Mouse (Mus musculus) midbrain, embryonic 15.5 days (tissue): ENCODE results near the gene Pax4. TPM values are rescaled to one million over a fixed set of nuclear protein-coding genes. Genes with fewer than 3 reads are reported as not detected.

Experiments
- ATAC-seq: fragments of 200-750 bp; cut with Nextera tagmentation; replicated peaks from 2 replicates; pipeline ENCODE4 v1.8.0; 2017; ENCODE audit warnings: moderate TSS enrichment
- H3K27ac ChIP-seq: fragments of 300-500 bp; sonication (generic); 2 replicates; pipeline ENCODE4 v1.5.1; 2015; ENCODE audit warnings: mild to moderate bottlenecking, inconsistent platforms
- H3K27me3 ChIP-seq: fragments of 300-500 bp; sonication (generic); replicated peaks from 2 replicates; pipeline ENCODE4 v1.6.1; 2015; ENCODE audit warnings: inconsistent platforms
- H3K36me3 ChIP-seq: fragments of 300-500 bp; sonication (generic); replicated peaks from 2 replicates; pipeline ENCODE4 v1.6.1; 2015; ENCODE audit warnings: inconsistent platforms
- H3K4me1 ChIP-seq: fragments of 300-500 bp; sonication (generic); 2 replicates; pipeline ENCODE4 v1.6.1; 2015; ENCODE audit warnings: inconsistent platforms
- H3K4me2 ChIP-seq: fragments of 300-500 bp; sonication (generic); 2 replicates; pipeline ENCODE4 v1.6.1; 2015; ENCODE audit warnings: inconsistent platforms, mild to moderate bottlenecking, moderate library complexity
- H3K4me3 ChIP-seq: fragments of 300-500 bp; sonication (generic); 2 replicates; pipeline ENCODE4 v1.5.1; 2015; ENCODE audit warnings: mild to moderate bottlenecking, inconsistent platforms
- H3K9ac ChIP-seq: fragments of 300-500 bp; sonication (generic); 2 replicates; pipeline ENCODE4 v1.6.1; 2015; ENCODE audit warnings: mild to moderate bottlenecking, inconsistent platforms
- H3K9me3 ChIP-seq: fragments of 300-500 bp; sonication (generic); 2 replicates; pipeline ENCODE4 v1.6.1; 2016; ENCODE audit warnings: inconsistent platforms
- WGBS: fragments of 180-500 bp; shearing (Covaris S2); methylation state at CpG from one replicate; pipeline ENCODE4 v1.1.7; 2015; ENCODE audit warnings: mixed read lengths; 5-methylcytosine and 5-hydroxymethylcytosine counted together
- polyA plus RNA-seq: library from polyadenylated mRNA; unstranded; fragments of >200 nt; fragmentation: Nextera tagmentation; extraction: Ambion mirVana; gene quantifications from 2 replicates; pipeline ENCODE4 v1.2.1, GENCODE M21; 2015

Gene Pax4
- not detected in 2 replicates for polyA plus RNA-seq

- no peaks in the 10 kb centered on the region for H3K9me3 ChIP-seq
- H3K4me3 ChIP-seq = no peak within 1 kb of the TSS
- ATAC-seq = no peak
- WGBS = 88% methylated on average over 2 of the region's 2 CpGs
- H3K4me1 ChIP-seq = no peaks in the 10 kb centered on the region
- no peak within 1 kb of the TSS for H3K4me2 ChIP-seq
- H3K9ac ChIP-seq = no peak within 1 kb of the TSS
- no peaks in the 10 kb centered on the region for H3K36me3 ChIP-seq
- no peak within 1 kb of the TSS for H3K27ac ChIP-seq
- H3K27me3 ChIP-seq = peaks cover 27% of the 10 kb centered on the region
These were observed at the start of gene Pax4 for GRCm38 (mm10) chr6:28449253-28449652. Pax4 (minus strand) TSS chr6:28449353.

DNA sequence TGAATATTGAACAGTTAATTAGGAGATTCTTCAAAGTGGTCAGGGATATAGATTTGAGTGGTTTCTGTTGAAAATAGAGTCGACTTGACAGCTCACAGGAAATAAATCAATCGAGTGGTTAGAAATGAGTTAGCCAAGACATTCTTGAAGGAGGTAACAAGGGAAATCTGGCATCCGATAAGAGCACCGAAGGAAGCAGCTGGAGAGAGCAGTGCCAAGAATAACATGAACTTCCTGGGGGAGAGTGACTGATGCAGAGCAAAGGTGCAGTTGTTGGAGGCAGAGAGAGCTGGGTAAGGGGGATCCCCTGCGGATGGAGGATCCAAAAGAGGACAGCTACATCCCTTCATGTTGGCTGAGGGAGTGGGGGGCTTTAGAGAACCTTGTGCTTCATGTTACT lies 48.7 kb upstream of the Pax4 start:
- Histone ChIP-seq H3K36me3 (0 out of 2 replicates have a peak, but pooled peaks cover 2% of the 10 kb centered on the region), H3K27me3 (no peaks in the 10 kb centered on the region), H3K9me3 (no peaks in the 10 kb centered on the region), H3K27ac (no peak overlapping the region), H3K4me2 (no peak overlapping the region), H3K4me1 (no peaks in the 10 kb centered on the region), H3K4me3 (no peak overlapping the region), H3K9ac (no peak overlapping the region)
- no peak for ATAC-seq
- WGBS = 71% methylated on average over 5 of the region's 5 CpGs

DNA sequence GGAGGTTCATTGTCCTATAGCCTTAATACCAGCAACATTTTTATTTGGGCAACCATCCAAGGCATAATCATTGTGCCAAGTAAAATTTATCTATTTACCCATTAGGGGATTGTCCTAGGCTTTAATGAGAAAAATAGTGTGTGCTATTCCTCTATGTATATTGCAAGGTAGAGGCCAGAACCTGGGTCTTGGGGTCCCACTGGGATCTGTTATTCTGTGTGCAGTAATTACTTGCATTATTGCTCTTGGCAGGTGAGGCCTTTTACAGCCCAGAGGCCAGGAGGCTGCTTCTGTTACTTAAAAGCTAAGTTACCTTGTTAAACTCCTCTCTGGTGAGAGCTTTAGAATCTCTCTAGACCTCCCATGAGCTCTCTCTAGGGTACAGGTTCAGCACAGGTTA lies 42.0 kb upstream of the Pax4 start:
- H3K27me3 ChIP-seq = no peaks in the 10 kb centered on the region
- H3K27ac ChIP-seq = no peak overlapping the region
- no peaks in the 10 kb centered on the region for H3K9me3 ChIP-seq
- ATAC-seq = no peak
- H3K9ac ChIP-seq = no peak overlapping the region
- H3K4me3 ChIP-seq = no peak overlapping the region
- H3K36me3 ChIP-seq = 0 out of 2 replicates have a peak, but pooled peaks cover 2% of the 10 kb centered on the region
- no peaks in the 10 kb centered on the region for H3K4me1 ChIP-seq
- H3K4me2 ChIP-seq = no peak overlapping the region

- WGBS = 94% methylated on average over 5 of the region's 5 CpGs
- H3K36me3 ChIP-seq = 0 out of 2 replicates have a peak, but pooled peaks cover 2% of the 10 kb centered on the region
- no peak overlapping the region for H3K27ac ChIP-seq
- no peaks in the 10 kb centered on the region for H3K4me1 ChIP-seq
- H3K4me2 ChIP-seq = no peak overlapping the region
- H3K9me3 ChIP-seq = no peaks in the 10 kb centered on the region
- no peak overlapping the region for H3K4me3 ChIP-seq
- no peak for ATAC-seq
- no peak overlapping the region for H3K9ac ChIP-seq
- H3K27me3 ChIP-seq = no peaks in the 10 kb centered on the region
These were observed 41.5 kb upstream of the Pax4 start for GRCm38 (mm10) chr6:28490612-28491011.

- Histone ChIP-seq H3K27ac (no peak overlapping the region), H3K9ac (no peak overlapping the region), H3K9me3 (no peaks in the 10 kb centered on the region), H3K4me2 (no peak overlapping the region), H3K27me3 (no peaks in the 10 kb centered on the region), H3K4me3 (no peak overlapping the region), H3K36me3 (0 out of 2 replicates have a peak, but pooled peaks cover 2% of the 10 kb centered on the region), H3K4me1 (no peaks in the 10 kb centered on the region)
- no peak for ATAC-seq
- 93% methylated on average over 1 of the region's 1 CpGs for WGBS
These were observed 39.2 kb upstream of the Pax4 start for GRCm38 (mm10) chr6:28488204-28488851.

DNA sequence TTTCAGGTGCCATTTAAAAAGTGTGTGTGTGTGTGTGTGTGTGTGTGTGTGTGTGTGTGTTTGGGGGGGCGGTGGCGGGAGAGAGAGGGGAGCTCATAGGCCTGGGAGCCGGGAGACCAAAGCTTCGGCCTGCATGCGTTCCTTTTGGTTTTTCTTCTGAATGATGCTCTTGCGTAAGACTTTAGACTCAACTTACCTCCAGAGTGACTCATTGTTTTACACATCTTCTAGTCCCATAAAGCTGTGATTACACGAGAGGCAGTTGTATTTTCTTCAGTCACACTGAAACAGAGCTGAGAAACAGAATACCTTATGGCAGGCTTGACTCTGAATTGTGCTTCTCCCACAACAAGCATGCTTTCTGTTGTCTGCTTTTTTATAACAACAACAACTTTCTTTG lies 37.8 kb upstream of the Pax4 start:
- no peak overlapping the region for H3K27ac ChIP-seq
- no peaks in the 10 kb centered on the region for H3K36me3 ChIP-seq
- H3K9ac ChIP-seq = no peak overlapping the region
- peaks cover 12% of the 10 kb centered on the region for H3K4me1 ChIP-seq
- no peaks in the 10 kb centered on the region for H3K9me3 ChIP-seq
- no peak overlapping the region for H3K4me2 ChIP-seq
- ATAC-seq = no peak
- H3K4me3 ChIP-seq = no peak overlapping the region
- no peaks in the 10 kb centered on the region for H3K27me3 ChIP-seq
- WGBS = 88% methylated on average over 7 of the region's 7 CpGs

GRCm38 (mm10) chr6:28486471-28486870 lies 37.3 kb upstream of the Pax4 start:
- WGBS = 90% methylated on average over 2 of the region's 2 CpGs
- no peak overlapping the region for H3K27ac ChIP-seq

GRCm38 (mm10) chr6:28486008-28486407 lies 36.9 kb upstream of the Pax4 start:
- Histone ChIP-seq H3K27ac (no peak overlapping the region), H3K4me3 (no peak overlapping the region), H3K36me3 (no peaks in the 10 kb centered on the region), H3K27me3 (no peaks in the 10 kb centered on the region), H3K4me1 (peaks cover 21% of the 10 kb centered on the region), H3K9me3 (no peaks in the 10 kb centered on the region), H3K9ac (no peak overlapping the region), H3K4me2 (no peak overlapping the region)
- 93% methylated on average over 2 of the region's 2 CpGs for WGBS
- ATAC-seq = no peak

More at GRCm38 (mm10) chr6:28486471-28486870, 37.3 kb upstream of the Pax4 start:
- Histone ChIP-seq H3K9ac (no peak overlapping the region), H3K4me3 (no peak overlapping the region), H3K36me3 (no peaks in the 10 kb centered on the region), H3K4me1 (peaks cover 16% of the 10 kb centered on the region), H3K9me3 (no peaks in the 10 kb centered on the region), H3K4me2 (no peak overlapping the region), H3K27me3 (no peaks in the 10 kb centered on the region)
- no peak for ATAC-seq

GRCm38 (mm10) chr6:28482711-28483315 lies 33.7 kb upstream of the Pax4 start:
- Histone ChIP-seq H3K9ac (no peak overlapping the region), H3K4me1 (peaks cover 30% of the 10 kb centered on the region), H3K27ac (no peak overlapping the region), H3K4me2 (no peak overlapping the region), H3K4me3 (no peak overlapping the region), H3K36me3 (no peaks in the 10 kb centered on the region), H3K9me3 (no peaks in the 10 kb centered on the region), H3K27me3 (no peaks in the 10 kb centered on the region)
- WGBS = 83% methylated on average over 4 of the region's 4 CpGs
- ATAC-seq = no peak

GRCm38 (mm10) chr6:28480752-28481492 lies 31.8 kb upstream of the Pax4 start:
- peak overlapping the region; percentile 76 for H3K4me3 ChIP-seq
- no peaks in the 10 kb centered on the region for H3K27me3 ChIP-seq
- no peaks in the 10 kb centered on the region for H3K9me3 ChIP-seq
- H3K4me1 ChIP-seq = peaks cover 30% of the 10 kb centered on the region
- no peak for ATAC-seq
- H3K36me3 ChIP-seq = no peaks in the 10 kb centered on the region
- H3K27ac ChIP-seq = peak overlapping the region; percentile 80
- WGBS = 8% methylated on average over 21 of the region's 21 CpGs
- peak overlapping the region; percentile 63 for H3K9ac ChIP-seq
- peak overlapping the region; percentile 85 for H3K4me2 ChIP-seq

DNA sequence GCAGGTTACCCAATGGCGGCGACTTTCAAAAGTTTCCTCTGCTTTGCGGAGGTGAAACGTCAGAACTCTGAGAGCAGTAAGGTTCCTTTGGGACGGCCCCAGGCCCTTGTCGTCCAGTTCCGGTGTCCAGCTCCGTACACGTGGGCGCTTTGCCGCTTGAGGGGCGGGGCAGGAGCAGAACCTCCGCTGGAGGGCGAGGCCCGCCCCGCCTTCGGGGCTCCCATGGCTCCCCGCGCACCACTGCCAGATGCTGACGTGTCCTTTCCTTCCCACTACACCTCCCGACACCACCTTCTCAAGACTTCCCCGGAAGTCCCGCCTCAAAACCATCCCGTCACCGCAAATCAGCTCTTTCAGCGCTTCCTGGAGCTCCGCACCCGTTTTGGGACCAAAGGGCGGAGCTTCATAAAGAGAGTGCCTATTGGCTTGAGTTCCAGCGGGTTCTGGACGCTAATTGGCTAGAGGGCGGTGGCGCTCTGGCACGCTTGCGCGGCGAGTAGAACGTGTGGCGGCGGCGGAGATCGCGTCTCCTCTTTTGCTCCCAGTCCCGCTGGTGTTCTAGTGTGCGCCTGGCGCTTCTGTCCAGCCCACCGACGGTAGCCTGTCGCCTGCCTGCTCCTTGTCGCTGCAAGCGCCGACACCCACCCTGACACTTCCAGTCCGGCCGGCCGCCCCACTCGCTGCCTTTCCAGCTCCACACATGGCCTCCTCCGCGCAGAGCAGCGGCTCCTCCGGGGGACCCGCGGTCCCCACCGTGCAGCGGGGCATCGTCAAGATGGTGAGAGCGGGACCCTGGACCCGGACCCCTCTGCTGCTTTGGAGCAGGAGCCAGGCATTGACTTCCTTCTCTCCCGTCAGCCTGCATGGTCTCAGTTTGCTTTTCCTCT lies 31.0 kb upstream of the Pax4 start:
- no peaks in the 10 kb centered on the region for H3K9me3 ChIP-seq
- H3K9ac ChIP-seq = peak overlapping the region; percentile 63
- peaks cover 30% of the 10 kb centered on the region for H3K4me1 ChIP-seq
- under 1% methylated on average over 68 of the region's 68 CpGs for WGBS
- peak overlapping the region; percentile 85 for H3K4me2 ChIP-seq
- H3K27ac ChIP-seq = peak overlapping the region; percentile 80
- H3K4me3 ChIP-seq = peak overlapping the region; percentile 76
- H3K27me3 ChIP-seq = no peaks in the 10 kb centered on the region
- peak; percentile 99 for ATAC-seq
- no peaks in the 10 kb centered on the region for H3K36me3 ChIP-seq

DNA sequence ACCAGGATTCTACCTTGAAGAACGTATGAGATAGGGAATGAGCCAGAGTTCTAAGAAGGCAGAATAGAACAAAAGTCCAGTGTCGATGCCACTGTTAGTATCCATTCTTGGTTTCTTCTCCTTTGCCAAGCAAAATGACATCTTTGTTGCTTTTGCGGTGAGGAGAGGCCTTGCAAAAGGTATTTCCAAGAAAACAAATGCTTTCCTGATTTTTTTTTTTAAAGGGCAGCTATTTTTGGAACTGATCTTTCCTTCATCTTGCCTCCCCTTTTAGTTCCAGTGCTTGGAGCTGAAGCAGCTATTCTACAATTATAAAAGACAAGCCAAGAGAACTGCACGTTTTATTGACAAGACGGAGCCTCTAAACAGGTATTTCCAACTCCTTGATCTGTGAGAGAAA lies 25.7 kb upstream of the Pax4 start, which contains the start of gene Snd1:
Gene Snd1 (plus strand): TSS at position 301 of the 400 bp plus-strand sequence.
- WGBS = 88% methylated on average over 5 of the region's 5 CpGs
- no peak within 1 kb of the TSS for H3K4me2 ChIP-seq
- H3K4me1 ChIP-seq = peaks cover 6% of the 10 kb centered on the region
- no peaks in the 10 kb centered on the region for H3K36me3 ChIP-seq
- no peaks in the 10 kb centered on the region for H3K9me3 ChIP-seq
- no peak within 1 kb of the TSS for H3K27ac ChIP-seq
- H3K9ac ChIP-seq = no peak within 1 kb of the TSS
- no peaks in the 10 kb centered on the region for H3K27me3 ChIP-seq
- no peak within 1 kb of the TSS for H3K4me3 ChIP-seq
- no peak for ATAC-seq
